Mouse (Mus musculus) left cerebral cortex, postnatal 36 days (tissue): ENCODE measurements around the gene Nat9. TPM values are rescaled to one million over a fixed set of nuclear protein-coding genes. Genes with fewer than 3 reads are reported as not detected.

Experiments
- DNase-seq, 2 experiments: peaks; one replicate each; pipeline ENCODE4 v3.0.0; 2021 to 2022; ENCODE audit warnings: low spot score in 2 of 2, mixed read lengths in 1 of 2
- intact Hi-C: fragments of 180-260 bp; cut with DNase I; formaldehyde crosslinking; loops from one replicate; pipeline ENCODE4 v1.15.1; 2025
- total RNA-seq, 2 experiments: library from RNA; stranded (reverse); gene quantifications; 2 replicates each; pipeline ENCODE4 v1.2.3; 2021

Nat9 gene
- 10 to 100 TPM; 25.2 to 30.1 TPM for total RNA-seq

DNA sequence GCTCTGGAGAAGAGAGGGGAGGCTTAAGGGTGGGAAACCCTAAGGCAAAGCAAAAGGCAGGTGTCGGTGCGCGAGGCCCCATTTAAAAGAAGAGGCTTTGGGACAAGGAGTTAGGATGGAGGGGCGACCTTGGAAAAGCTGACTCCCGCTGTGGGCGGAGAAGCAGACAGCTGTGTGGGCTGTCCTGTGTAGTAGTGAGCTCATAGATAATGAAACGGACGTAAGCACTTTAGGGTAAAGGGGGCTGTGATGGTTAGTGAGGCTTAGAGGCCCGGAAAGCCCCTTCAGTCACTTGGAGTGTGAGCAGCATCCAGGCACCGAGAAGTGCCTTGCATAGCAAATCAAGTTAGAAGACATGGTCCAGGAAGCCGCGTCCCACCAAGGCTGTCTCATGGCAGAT lies at the start of gene Nat9:
TSS of gene Nat9 (minus strand) at position 167 of the 400 bp plus-strand sequence.
- intact Hi-C loops: no loop called here
- no peak for DNase-seq

DNA sequence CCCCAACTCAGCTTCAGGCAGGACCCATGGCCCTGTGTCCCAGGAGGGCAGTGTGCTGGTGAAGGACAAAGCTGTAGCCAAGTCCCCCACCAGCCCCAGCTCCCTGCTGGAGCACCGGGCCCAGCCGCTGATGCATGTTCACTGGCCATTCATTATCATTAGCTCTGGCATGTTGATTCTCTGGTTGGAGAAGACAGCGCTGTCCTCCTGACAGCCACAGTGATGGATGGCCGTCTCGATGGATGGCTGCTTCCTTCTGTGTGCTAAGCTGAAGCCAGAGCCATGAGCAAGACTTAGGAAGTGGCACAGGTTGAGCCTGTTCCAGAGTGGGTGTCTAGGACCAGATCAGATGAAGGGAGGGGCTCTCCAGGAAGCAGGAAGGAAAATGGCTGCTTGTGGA lies 48.9 kb upstream of the Nat9 start:
- intact Hi-C loops: no loop called here
- DNase-seq: no peak

GRCm38 (mm10) chr11:115234320-115235044 lies 46.8 kb upstream of the Nat9 start:
- intact Hi-C loops: no loop called here
- no peak for DNase-seq

DNA sequence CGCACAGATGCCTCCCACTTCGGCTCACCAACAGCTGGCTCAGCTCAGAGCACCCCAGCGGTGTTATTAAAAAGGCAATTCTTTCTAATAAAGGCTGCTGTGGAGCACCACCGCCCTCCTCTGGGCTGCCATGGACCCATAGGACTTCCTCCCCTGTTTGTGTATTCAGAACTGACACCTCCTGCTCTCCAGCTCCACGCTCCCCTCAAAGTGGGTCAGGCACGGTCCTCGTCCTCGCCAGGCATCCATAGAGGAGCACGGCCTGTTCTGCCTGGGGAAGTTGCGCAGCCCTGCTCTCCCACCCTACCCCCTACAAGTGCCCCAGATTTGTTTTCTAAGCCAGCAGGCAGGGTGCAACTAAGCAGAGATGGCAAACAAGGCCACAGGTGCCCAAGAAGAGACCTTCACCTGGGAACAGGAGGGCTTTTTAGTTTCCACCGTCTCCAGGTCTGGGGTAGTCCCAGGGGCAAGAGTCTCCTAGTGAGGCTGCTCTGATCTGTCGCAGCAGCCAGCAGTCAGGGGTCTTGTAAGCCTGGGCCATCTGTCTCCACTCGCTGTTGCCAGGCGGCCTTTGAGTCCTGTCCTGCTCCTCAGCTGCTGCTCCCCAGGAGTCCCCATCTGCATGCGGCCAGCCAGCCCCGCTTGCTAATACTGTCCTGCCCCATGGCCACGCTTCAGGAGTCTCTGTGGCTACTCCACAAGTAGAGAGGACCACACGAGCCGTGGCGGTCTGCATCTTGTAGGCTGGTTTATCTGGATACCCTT lies 46.0 kb upstream of the Nat9 start:
- DNase-seq: peak in 1 of 2 experiments; percentile 31
- intact Hi-C loops: no loop called here

DNA sequence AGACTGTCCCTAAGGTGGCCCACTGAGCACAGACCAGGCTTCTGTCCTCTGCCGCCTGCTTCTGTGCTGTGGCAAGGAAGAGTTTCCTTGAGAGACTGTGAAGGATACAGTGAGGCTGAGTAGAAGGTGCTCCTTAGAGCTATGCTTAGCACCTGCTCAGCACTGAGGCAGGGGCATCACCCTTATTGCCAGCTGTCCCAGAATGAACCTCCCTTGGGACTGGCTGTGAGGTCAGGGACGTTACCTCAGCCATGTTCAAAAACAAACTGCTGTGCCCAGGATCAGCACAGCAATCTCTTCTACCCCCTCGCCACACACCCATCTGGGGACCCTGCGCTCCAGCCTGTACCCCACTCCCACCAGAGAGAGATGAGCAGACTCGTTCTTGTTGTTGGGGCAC lies 45.2 kb upstream of the Nat9 start:
- DNase-seq: no peak
- intact Hi-C loops: no loop called here

DNA sequence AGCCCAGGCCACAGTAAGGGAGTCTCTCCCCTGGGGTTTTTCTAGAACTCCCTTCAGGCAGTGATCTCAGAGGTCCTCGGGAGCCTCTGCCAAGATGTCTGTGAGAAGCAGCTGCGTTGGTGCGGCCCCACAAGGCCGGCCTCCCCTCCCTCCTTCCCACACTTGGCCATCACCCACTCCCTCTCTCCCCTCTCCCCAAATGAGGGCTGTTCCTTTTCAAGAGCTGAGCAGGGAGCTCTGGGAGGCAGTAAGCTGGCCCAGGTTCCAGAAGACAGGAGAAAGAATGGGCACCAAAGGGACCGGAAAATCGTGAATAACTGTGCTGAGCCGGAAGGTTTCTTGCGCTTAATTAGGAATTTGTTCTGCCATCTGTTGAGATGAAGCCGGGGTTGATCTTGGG lies 44.3 kb upstream of the Nat9 start:
- DNase-seq: no peak
- intact Hi-C loops: no loop called here

DNA sequence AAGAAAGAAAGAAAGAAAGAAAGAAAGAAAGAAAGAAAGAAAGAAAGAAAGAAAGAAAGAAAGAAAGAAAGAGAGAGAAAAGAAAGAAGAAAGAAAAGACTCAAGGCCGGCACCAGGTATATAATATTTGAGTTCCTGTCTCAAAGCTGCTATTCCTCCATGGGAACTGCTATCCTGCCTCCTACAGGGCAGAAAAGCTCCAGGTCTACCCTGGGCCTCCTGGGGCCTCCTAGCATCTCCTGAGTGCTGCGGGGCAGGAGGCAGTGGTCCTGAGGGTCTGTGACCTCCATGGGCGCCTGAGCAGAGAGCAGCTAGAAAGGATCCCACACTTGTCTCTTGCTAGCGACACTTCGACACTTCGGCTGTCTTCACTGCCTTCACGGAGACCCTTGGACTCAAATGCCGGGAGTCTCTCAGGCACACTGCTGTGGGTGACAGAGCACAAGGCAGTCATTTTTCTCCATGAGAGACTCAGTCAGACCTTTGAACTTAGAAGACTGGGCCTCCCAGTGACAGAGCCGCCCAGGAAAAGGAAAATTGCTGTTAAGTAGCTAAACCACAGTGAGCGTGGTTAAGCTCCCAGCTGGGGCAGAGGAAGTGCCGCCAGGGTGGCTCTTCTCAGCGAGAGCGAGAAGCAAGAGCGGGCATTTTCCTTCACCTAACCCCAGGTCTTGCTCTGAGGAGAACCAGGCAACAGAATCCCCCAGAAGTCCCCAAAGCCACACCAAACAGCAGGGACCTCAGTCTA lies 43.7 kb upstream of the Nat9 start:
- intact Hi-C loops: no loop called here
- no peak for DNase-seq

- intact Hi-C loops: no loop called here
- no peak for DNase-seq
Measured at GRCm38 (mm10) chr11:115229021-115229930, 41.6 kb upstream of the Nat9 start.

GRCm38 (mm10) chr11:115228430-115228829 lies 40.8 kb upstream of the Nat9 start:
- DNase-seq: no peak
- intact Hi-C loops: no loop called here

DNA sequence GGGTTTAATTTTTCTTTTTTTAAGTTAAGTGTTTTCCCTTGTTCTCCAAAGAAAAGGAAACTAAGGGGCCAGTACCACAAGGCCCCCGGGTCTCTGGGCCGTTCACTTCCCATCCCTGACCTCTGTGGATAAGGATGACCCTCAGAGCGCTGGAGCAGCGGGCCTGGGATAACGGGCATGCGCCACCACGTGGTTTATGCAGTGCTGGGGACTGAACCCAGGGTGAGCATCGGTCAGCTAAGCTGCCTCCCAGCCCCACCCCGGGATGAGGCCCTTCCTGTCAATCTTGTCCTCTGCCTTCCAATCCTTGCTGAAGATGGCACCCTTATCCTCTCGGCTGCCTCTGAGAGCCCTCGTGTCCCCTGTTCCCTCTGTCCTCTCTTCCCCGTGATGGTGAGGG lies 40.0 kb upstream of the Nat9 start:
- DNase-seq: no peak
- intact Hi-C loops: no loop called here

- intact Hi-C loops: no loop called here
- no peak for DNase-seq
Measured at GRCm38 (mm10) chr11:115226811-115227491, 39.3 kb upstream of the Nat9 start.

- no peak for DNase-seq
- intact Hi-C loops: no loop called here
Measured at GRCm38 (mm10) chr11:115225301-115225700, 37.6 kb upstream of the Nat9 start.

DNA sequence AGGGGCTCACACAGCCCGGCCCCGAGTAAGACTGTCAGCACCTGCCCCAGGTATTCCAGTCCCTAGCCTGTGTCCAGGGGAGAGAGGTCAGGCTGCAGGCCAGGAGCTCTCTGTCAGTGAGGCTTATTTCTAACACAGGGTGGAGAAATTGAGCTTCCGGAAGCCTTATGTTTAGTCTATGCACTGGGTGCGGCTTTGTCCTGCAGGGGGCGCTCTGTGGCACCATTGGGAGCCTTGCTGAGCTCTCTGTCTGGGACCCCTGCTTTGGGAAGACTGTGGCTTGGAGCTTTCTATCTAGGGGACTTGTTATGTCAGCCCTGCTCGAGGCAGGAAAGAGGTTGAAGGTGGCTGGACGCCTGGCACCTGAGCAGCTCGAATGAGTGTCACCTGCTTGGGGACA lies 37.2 kb upstream of the Nat9 start:
- intact Hi-C loops: no loop called here
- no peak for DNase-seq

DNA sequence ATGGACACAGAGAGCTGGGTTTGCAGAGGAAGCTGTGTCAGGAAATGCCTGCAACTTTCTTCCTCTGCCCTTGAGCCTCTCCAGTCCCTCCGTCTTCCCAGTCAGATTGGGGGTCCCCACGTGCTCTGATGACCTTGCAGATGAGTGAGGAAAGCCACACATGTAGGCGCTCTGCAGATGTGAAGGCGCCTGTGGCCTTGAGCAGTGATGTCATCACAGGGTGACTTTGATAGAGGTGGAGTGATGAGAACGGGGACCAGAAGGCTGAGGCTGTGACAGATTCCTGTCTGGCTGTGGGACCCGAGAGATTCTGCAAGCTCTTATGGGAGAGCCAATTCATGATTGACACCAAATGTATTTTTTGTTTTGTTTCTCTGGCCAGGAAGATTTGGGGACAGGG lies 36.2 kb upstream of the Nat9 start:
- intact Hi-C loops: no loop called here
- DNase-seq: no peak

DNA sequence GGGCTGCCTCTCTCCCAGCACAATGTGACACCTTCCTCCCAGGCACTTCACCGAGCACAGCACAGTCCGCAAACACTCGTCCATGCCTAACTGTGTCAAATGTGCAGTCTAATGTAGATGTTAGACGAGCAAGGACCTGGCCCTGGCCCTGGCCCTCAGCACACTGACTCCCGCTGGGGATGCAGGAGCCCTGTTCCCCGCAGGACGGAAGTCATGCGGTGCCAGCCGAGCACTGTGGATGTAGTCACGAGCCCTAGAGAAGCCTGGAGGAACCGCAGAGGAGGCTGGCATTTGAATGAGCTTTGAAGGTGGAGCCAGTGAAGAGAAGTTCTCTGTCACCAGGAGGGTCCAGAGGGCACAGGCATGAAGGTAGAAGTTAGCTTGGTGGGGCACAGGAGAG lies 35.8 kb upstream of the Nat9 start:
- no peak for DNase-seq
- intact Hi-C loops: no loop called here

DNA sequence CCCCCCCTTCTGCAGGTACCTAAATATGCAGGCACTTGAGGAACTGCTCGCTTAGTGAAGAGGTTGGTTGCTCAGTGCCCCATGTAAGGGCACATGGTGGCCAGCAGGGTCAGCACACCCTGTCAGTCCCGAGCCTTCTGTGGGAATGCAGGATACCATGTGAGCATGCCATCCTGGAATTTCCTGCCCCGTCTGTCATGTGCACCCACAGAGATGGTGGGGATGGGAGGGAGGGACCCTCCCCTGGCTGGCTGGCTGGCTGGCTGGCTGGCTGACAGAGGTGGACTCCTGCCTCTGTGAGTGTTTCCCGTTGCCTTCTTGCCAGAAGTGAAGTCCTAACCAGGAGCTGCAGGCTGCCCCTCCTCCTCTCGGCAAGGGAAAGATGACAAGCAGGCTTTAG lies 34.9 kb upstream of the Nat9 start:
- intact Hi-C loops: no loop called here
- DNase-seq: no peak

- intact Hi-C loops: no loop called here
- DNase-seq: no peak
Measured at GRCm38 (mm10) chr11:115222077-115222476, 34.4 kb upstream of the Nat9 start.

DNA sequence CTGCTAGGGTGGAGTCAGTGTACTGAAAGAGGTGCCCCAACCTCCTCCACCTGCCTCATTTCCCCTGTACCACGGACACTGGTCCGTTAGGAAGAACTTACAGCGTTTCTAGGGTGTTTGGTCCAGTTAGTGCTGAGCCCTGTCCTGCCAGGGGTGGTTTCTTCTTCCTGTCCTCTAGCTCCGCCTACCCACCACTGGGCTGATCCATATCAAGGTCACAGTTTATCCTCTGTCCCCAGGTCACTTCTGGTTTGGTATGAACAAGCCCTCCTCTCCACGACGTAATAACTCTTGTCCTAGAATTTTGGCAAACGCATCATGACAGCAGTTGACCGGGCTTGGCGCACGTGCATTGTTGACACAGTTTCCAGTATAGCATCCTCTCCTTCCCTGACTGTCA lies 32.0 kb upstream of the Nat9 start:
- intact Hi-C loops: no loop called here
- no peak for DNase-seq

DNA sequence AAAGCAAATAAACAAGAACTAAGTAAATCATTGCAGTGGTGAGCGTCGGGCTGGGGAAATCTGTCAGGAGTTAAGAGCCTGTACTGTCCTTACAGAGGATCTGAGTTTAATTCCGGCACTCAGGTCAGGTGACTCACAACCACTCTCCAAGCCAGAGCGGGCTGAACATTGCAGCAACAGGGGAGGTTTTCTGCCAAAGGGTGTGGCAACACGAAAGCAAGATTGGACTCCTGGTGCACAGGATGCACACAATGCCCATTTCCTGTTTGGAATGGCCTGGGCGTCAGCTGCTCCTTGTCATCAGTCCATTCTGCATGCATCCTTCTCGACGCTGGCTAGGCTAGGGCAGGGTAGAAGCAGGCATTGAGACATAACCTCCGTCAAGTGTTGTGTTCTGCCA lies 31.6 kb upstream of the Nat9 start:
- DNase-seq: no peak

More for the DNA sequence above, 31.6 kb upstream of the Nat9 start:
- intact Hi-C loops: no loop called here
